Mouse (Mus musculus) hindbrain, embryonic 16.5 days (tissue): ENCODE results near the gene Zfp385b. TPM values are rescaled to one million over a fixed set of nuclear protein-coding genes. Genes with fewer than 3 reads are reported as not detected.

Experiments used
- ATAC-seq: fragments of 200-750 bp; cut with Nextera tagmentation; 2 replicates; pipeline ENCODE4 v1.8.0; 2017; ENCODE audit warnings: moderate TSS enrichment, moderate library complexity
- H3K27ac ChIP-seq: fragments of 300-500 bp; sonication (generic); 2 replicates; pipeline ENCODE4 v1.5.1; 2014; ENCODE audit warnings: low read depth, mild to moderate bottlenecking, control low read depth, low read length, moderate library complexity
- H3K27me3 ChIP-seq: fragments of 300-500 bp; sonication (generic); replicated peaks from 2 replicates; pipeline ENCODE4 v1.6.1; 2014; ENCODE audit warnings: low read length; ENCODE audit not compliant: control insufficient read depth, insufficient read depth
- H3K36me3 ChIP-seq: fragments of 300-500 bp; sonication (generic); 2 replicates; pipeline ENCODE4 v1.6.1; 2014; ENCODE audit warnings: mild to moderate bottlenecking, low read length, moderate library complexity, mixed read lengths; ENCODE audit not compliant: control insufficient read depth, insufficient read depth
- H3K4me1 ChIP-seq: fragments of 300-500 bp; sonication (generic); 2 replicates; pipeline ENCODE4 v1.6.1; 2014; ENCODE audit warnings: low read depth, low read length; ENCODE audit not compliant: control insufficient read depth, insufficient read depth
- H3K4me2 ChIP-seq: fragments of 300-500 bp; sonication (generic); 2 replicates; pipeline ENCODE4 v1.6.1; 2014; ENCODE audit warnings: mild to moderate bottlenecking, low read length, control low read depth, moderate library complexity
- H3K4me3 ChIP-seq: fragments of 300-500 bp; sonication (generic); 2 replicates; pipeline ENCODE4 v1.5.1; 2014; ENCODE audit warnings: mild to moderate bottlenecking, low read length, control low read depth, moderate library complexity
- H3K9ac ChIP-seq: fragments of 300-500 bp; sonication (generic); 2 replicates; pipeline ENCODE4 v1.6.1; 2014; ENCODE audit warnings: low read depth, mild to moderate bottlenecking, control low read depth, low read length, moderate library complexity
- H3K9me3 ChIP-seq: fragments of 300-500 bp; sonication (generic); 2 replicates; pipeline ENCODE4 v1.6.1; 2014; ENCODE audit warnings: mild to moderate bottlenecking, low read length, moderate library complexity; ENCODE audit not compliant: control insufficient read depth
- WGBS: fragments of 180-500 bp; shearing (Covaris S2); extraction: QIAGEN DNeasy Blood & Tissue Kit; methylation state at CpG from one replicate; pipeline ENCODE4 v1.1.7; 2014; 5-methylcytosine and 5-hydroxymethylcytosine counted together
- polyA plus RNA-seq: library from polyadenylated mRNA; unstranded; fragments of >200 nt; fragmentation: Nextera tagmentation; extraction: Ambion mirVana; gene quantifications from 2 replicates; pipeline ENCODE4 v1.2.1, GENCODE M21; 2015

Zfp385b gene
- polyA plus RNA-seq, 1 experiment from 2014 or later: 17.4 TPM

GRCm38 (mm10) chr2:77409521-77410135 lies 409.8 kb downstream of the Zfp385b start:
- Histone ChIP-seq H3K27ac (no peak overlapping the region), H3K4me3 (no peak overlapping the region), H3K9me3 (no peaks in the 10 kb centered on the region), H3K36me3 (no peaks in the 10 kb centered on the region), H3K4me2 (no peak overlapping the region), H3K9ac (no peak overlapping the region), H3K27me3 (no peaks in the 10 kb centered on the region), H3K4me1 (no peaks in the 10 kb centered on the region)
- WGBS: 47% methylated on average over 5 of the region's 5 CpGs
- no peak for ATAC-seq

DNA sequence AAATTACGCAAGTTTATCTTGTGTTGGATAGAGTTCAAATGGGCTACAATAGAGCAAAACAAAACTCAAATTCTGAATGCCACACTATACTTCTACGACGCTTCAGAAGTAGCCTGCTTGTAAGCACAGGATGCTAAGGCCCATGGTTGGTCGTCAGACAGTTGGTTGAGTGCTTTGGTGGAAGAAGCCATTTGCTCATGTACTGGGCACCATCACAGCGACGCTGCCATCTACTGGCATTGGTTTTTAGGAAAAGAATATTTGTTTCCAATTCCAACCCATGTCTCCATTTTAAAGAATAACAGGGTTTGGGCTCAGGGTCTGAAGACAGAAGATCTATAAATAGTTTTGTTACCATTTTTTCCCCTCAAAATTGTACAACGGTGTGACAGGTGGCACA lies 410.5 kb downstream of the Zfp385b start:
- H3K36me3 ChIP-seq: no peaks in the 10 kb centered on the region
- no peaks in the 10 kb centered on the region for H3K27me3 ChIP-seq
- no peaks in the 10 kb centered on the region for H3K9me3 ChIP-seq
- H3K9ac ChIP-seq: no peak overlapping the region
- no peak for ATAC-seq
- H3K4me1 ChIP-seq: no peaks in the 10 kb centered on the region
- H3K4me3 ChIP-seq: no peak overlapping the region
- H3K27ac ChIP-seq: no peak overlapping the region
- WGBS: 66% methylated on average over 7 of the region's 7 CpGs
- no peak overlapping the region for H3K4me2 ChIP-seq

- H3K4me3 ChIP-seq: no peak overlapping the region
- WGBS: 21% methylated on average over 13 of the region's 13 CpGs
- peaks cover 10% of the 10 kb centered on the region for H3K4me1 ChIP-seq
- no peaks in the 10 kb centered on the region for H3K27me3 ChIP-seq
- no peaks in the 10 kb centered on the region for H3K36me3 ChIP-seq
- H3K9me3 ChIP-seq: no peaks in the 10 kb centered on the region
- no peak overlapping the region for H3K27ac ChIP-seq
- no peak overlapping the region for H3K9ac ChIP-seq
- ATAC-seq: no peak
- peak overlapping the region; percentile 45; the same call in 1 of the 2 replicates for H3K4me2 ChIP-seq
These were observed 417.1 kb downstream of the Zfp385b start for GRCm38 (mm10) chr2:77402329-77402728.

GRCm38 (mm10) chr2:77401438-77402235 lies 417.8 kb downstream of the Zfp385b start:
- Histone ChIP-seq H3K4me3 (0 out of 2 replicates have a peak overlapping the region, but pooled peaks have one; percentile 11), H3K4me2 (peak overlapping the region; percentile 45), H3K36me3 (no peaks in the 10 kb centered on the region), H3K27me3 (no peaks in the 10 kb centered on the region), H3K27ac (no peak overlapping the region), H3K9me3 (no peaks in the 10 kb centered on the region), H3K9ac (peak overlapping the region; percentile 3; the same call in 1 of the 2 replicates), H3K4me1 (peaks cover 10% of the 10 kb centered on the region)
- ATAC-seq: peak; percentile 72
- 6% methylated on average over 13 of the region's 13 CpGs for WGBS

- Histone ChIP-seq H3K36me3 (no peaks in the 10 kb centered on the region), H3K27ac (no peak overlapping the region), H3K9me3 (no peaks in the 10 kb centered on the region), H3K4me2 (no peak overlapping the region), H3K27me3 (no peaks in the 10 kb centered on the region), H3K4me3 (no peak overlapping the region), H3K4me1 (no peaks in the 10 kb centered on the region), H3K9ac (no peak overlapping the region)
- 92% methylated on average over 7 of the region's 7 CpGs for WGBS
- no peak for ATAC-seq
These were observed 425.6 kb downstream of the Zfp385b start for GRCm38 (mm10) chr2:77393881-77394280.

- 86% methylated on average over 6 of the region's 6 CpGs for WGBS
- no peak overlapping the region for H3K9ac ChIP-seq
- H3K36me3 ChIP-seq: no peaks in the 10 kb centered on the region
- H3K27ac ChIP-seq: no peak overlapping the region
- no peak overlapping the region for H3K4me3 ChIP-seq
- H3K4me1 ChIP-seq: no peaks in the 10 kb centered on the region
- no peaks in the 10 kb centered on the region for H3K27me3 ChIP-seq
- no peaks in the 10 kb centered on the region for H3K9me3 ChIP-seq
- no peak overlapping the region for H3K4me2 ChIP-seq
- ATAC-seq: no peak
These were observed 431.3 kb downstream of the Zfp385b start for GRCm38 (mm10) chr2:77388186-77388585.

DNA sequence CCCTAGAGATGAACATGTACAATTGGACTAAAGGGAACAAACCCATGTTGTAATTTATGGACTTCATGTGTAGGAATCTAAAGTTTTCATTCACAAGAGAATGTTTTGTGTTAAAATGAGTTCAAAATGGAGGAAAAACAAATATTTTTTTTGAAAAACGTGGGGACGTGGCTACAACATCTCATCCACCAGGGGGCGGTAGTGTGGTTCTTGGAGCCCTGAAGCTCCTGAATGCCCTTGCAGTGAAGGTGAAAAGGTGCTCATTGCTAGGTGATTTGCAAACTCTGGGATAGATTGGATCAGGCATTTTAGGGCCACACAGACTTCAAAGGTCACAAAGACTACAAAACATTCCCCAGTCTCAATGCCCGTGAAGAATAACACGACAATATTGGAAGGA lies 432.9 kb downstream of the Zfp385b start:
- H3K27me3 ChIP-seq: no peaks in the 10 kb centered on the region
- WGBS: 32% methylated on average over 5 of the region's 5 CpGs
- no peak overlapping the region for H3K4me2 ChIP-seq
- no peak for ATAC-seq
- H3K9me3 ChIP-seq: no peaks in the 10 kb centered on the region
- no peaks in the 10 kb centered on the region for H3K4me1 ChIP-seq
- H3K27ac ChIP-seq: no peak overlapping the region
- no peak overlapping the region for H3K9ac ChIP-seq
- no peaks in the 10 kb centered on the region for H3K36me3 ChIP-seq
- no peak overlapping the region for H3K4me3 ChIP-seq

- no peak for ATAC-seq
- Histone ChIP-seq H3K27ac (no peak overlapping the region), H3K27me3 (no peaks in the 10 kb centered on the region), H3K9me3 (no peaks in the 10 kb centered on the region), H3K36me3 (no peaks in the 10 kb centered on the region), H3K4me1 (no peaks in the 10 kb centered on the region), H3K4me3 (no peak overlapping the region), H3K9ac (no peak overlapping the region), H3K4me2 (no peak overlapping the region)
- WGBS: 72% methylated on average over 5 of the region's 5 CpGs
These were observed 436.7 kb downstream of the Zfp385b start for GRCm38 (mm10) chr2:77382766-77383165.

DNA sequence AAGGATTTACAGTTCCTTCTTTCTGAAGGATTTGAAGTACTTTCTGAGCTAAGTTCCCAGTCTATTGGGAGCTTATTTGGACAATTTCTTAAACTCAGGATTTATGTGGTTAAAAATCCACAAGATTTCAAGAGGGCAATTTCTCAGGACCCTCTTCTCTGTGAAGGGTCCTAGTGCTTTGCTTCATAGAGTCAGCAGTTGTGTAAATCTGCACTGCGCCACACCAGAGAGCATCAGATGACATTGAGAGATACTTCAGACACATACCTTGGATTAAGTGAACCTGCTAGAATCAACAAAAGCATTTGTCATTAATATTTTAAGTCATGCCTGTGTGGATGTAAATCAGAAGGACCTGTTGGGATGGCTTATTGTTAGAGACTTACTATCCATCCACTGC lies 439.5 kb downstream of the Zfp385b start:
- H3K9me3 ChIP-seq: no peaks in the 10 kb centered on the region
- H3K4me1 ChIP-seq: no peaks in the 10 kb centered on the region
- no peak overlapping the region for H3K9ac ChIP-seq
- H3K27me3 ChIP-seq: no peaks in the 10 kb centered on the region
- no peak for ATAC-seq
- H3K4me3 ChIP-seq: no peak overlapping the region
- WGBS: 92% methylated on average over 1 of the region's 1 CpGs
- H3K27ac ChIP-seq: no peak overlapping the region
- no peak overlapping the region for H3K4me2 ChIP-seq
- H3K36me3 ChIP-seq: no peaks in the 10 kb centered on the region
